In the genomic region with DNA sequence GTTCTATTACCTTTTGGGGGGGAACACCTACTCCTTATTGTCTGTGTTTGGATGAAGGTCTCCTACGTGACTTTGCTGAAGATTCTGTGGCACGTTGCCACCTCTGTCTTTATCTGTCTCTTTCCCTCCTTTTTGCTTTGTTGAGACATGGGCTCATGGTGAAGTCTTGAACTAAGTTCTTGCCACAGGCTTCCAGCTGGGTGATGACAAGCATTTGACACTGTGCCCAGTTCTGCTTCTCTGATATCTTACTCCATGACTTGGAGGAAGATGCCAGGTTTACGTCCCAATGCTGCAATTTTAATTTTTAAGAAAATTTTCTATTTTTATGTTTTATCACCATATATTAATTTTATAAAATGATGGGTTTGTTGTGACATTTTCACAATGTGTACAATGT, we compare ENCODE assay signal across 5 mouse cellular contexts.
"Had no signal": no experiment of that assay in that cellular context is flagged by ENCODE, and none has a peak within 500 bp of the region (broad histone marks: within the 10 kb centered on the region; RNA-seq: fewer than 3 reads in every experiment).

No protein-coding gene starts in this region.

- DNase-seq: kidney, adult 9 months; kidney, postnatal 36 days; left cerebral cortex, postnatal 4 days; midbrain, embryonic 14.5 days; thymus, postnatal 4 days had no signal
